Mouse (Mus musculus): Measurements from ENCODE around the gene Gm3336.

Gm3336 gene

DNA sequence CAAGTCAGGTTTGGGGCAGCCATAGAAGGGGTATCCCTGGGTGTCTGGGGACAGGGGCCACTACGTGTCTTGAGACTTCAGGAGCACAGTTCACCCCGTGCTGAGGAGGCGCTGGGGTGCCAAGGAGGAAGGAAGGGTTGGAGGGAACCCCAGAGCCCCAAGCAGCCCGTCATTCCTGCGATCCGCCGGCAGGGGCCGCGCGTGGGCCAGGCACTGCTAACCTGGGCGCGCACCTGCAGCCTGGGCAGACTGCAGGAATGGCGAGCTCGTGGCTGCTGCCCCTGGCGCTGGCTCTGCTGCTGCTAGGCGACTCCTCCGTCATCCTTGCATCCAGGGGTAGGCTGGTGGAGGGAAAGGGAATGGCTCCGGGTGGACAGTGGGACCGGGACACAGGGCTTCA is at the start of gene Gm3336:
Gene Gm3336, plus strand, starts transcription at position 247 of the 400 bp plus-strand sequence.
- peak; percentile 64 for DNase-seq

GRCm38 (mm10) chr8:70671615-70672324 is 46.6 kb upstream of the Gm3336 start:
- no peak for DNase-seq

- DNase-seq = no peak
Measured at GRCm38 (mm10) chr8:70672325-70673078, 45.8 kb upstream of the Gm3336 start.

DNA sequence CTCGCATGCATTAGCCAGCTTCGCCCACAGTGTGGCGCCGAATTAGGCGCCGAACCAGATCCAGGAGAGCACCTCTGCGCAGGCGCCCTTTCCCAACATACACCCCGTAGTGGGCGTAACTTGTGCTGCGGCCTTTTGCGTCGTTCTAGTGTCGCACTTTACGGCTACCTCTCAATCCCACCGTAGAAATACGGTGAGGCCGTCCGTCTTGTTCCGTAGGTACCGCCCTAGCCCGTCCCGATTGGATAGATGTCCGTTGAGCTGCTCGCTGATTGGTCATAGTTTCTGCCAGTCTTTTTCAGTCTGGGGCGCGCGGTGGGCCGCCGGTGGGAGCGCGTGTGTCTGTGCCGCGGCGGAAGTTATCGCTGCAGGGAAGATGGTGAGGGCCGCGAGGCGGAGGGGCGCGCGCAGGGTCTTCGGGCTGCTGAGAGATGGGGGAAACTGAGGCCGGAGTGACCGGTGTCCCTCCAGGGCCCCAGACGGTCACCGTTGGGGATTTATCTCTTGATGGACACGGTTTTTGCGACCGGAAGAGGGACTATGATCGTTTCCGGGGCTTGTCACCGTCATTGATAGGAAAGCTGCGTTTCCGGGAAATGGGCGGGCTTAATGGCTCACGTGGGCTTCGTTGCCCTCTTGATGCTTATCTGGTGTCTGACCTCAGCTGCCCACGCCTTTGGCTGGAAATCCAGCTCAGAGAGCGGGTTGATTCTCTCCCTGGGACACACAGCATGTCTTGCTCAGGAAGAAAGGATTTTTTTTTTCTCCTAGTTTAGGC is 45.1 kb upstream of the Gm3336 start, which contains the start of gene Lsm4:
Gene Lsm4, plus strand, starts transcription at position 170 of the 778 bp plus-strand sequence.
- peak; percentile 98 for DNase-seq

DNA sequence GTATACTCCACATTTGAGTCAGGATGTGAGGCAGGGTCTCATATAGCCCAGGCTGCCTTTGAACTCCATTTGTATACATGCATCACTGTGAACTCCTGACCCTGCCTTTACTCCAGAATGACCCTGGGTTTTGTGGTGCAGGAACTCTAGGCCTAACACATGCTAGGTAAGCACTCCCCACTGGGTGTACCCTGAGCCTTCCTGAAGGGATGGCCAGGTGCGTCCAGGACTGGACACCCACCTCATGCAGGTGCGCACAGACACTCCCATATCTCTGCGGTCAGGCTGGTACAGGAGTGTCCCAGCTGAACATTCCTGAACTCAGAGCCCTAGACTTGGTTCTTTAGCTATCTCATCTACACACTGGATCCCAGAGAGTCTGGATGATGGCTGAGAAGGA is 44.2 kb upstream of the Gm3336 start:
- no peak for DNase-seq

DNA sequence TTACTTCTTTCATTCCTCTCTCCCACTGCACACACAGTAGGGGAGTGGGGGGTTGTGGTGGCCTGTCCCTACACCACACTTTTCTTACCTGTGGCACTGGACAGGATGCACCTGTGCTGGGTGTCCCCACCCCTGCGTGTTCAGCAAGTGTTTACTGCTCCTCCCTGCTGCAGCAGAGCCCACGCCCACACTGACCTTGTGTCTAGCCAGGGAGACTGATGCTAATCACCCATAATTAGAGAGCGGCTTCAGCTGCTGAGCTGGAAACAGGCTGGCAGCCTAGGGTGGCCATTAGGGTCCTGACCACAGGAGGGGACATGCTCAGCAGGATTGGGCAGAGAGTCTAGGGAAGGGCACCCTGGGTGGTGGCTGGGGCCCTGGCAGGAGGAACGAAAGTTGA is 43.6 kb upstream of the Gm3336 start:
- no peak for DNase-seq

DNA sequence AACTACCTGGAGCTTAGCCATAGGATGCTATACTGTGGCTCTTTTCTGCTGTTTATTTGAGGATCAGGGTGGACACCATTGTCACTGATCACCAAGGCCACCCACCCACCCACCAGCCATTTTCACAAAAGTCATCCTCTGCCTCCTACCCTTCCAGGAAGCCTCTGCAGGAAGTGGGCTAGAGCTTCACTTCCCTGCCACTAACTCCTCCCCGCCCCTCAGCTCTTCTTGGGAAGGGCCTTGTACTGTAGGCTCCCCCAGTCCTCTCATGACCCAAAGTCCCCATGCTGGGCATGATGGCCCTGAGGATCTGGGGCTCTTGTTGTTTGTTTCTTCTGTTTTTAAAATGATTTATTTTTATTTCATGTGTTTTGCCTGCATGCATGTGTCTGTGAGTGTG is 43.0 kb upstream of the Gm3336 start:
- no peak for DNase-seq

- no peak for DNase-seq
Measured at GRCm38 (mm10) chr8:70677451-70678080, 40.8 kb upstream of the Gm3336 start.

- DNase-seq = no peak
Measured at GRCm38 (mm10) chr8:70678679-70679078, 39.7 kb upstream of the Gm3336 start.

- no peak for DNase-seq
Measured at GRCm38 (mm10) chr8:70679404-70679803, 38.9 kb upstream of the Gm3336 start.

GRCm38 (mm10) chr8:70680039-70680438 is 38.3 kb upstream of the Gm3336 start:
- no peak for DNase-seq

DNA sequence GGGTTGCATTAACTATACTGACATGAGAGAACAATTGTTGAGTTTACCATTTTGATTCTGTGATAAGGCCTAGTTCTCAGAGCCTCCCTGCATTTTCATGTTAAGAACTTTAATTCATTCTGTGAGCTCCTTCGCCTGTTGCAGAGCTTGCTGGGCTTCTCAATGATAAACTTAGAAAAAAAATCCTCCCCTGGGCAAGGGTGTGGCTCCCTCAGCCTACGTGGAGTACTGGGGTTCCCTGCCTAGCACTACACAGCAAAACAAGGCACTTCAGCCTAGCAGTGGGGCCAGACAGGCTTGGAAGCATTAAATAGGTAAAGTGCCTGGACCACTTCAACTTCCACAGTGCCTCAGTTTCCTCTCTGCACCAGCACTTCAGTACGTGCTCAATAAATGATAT is 36.9 kb upstream of the Gm3336 start:
- no peak for DNase-seq

GRCm38 (mm10) chr8:70682193-70682592 is 36.1 kb upstream of the Gm3336 start:
- DNase-seq = peak; percentile 84

DNA sequence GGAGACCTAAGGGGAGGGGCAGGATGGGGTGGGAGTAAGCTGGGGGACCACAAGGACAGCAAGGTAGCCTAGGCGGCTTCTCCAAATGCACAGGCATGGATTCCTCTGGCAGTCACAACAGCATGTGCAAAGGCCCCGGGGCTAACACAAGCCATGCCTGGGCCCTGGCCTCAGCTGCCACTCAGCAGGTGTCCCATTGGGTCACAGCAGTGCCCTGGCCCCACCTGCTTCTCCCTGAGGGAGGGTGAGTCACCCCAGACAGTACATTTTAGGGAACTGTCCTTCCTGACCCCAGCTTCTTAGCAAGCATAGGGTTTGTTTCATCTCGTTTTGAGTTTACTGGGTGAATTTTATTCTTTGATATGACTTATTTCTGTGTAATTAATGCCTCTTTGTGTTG is 35.7 kb upstream of the Gm3336 start:
- DNase-seq = no peak

DNA sequence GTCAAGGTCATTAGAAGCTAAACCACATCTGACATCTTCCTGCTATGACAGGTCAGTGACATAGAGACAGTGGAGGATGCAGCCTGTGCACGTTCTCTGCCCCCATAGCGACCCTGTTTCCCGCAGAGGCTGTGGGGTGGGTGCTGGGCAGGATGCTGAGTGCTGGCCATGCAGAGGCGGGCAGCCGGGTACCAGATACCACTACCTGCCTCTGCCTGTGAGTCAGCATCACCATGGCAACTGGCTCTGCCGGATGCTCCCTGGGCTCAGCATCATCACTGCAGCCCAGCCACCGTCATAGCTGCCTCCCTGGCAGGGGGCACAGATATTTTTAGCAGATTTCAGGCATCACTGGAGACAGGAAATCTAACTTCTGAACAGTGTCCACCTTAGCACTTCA is 34.1 kb upstream of the Gm3336 start:
- peak; percentile 95 for DNase-seq

GRCm38 (mm10) chr8:70687576-70687975 is 30.8 kb upstream of the Gm3336 start:
- DNase-seq = no peak

DNA sequence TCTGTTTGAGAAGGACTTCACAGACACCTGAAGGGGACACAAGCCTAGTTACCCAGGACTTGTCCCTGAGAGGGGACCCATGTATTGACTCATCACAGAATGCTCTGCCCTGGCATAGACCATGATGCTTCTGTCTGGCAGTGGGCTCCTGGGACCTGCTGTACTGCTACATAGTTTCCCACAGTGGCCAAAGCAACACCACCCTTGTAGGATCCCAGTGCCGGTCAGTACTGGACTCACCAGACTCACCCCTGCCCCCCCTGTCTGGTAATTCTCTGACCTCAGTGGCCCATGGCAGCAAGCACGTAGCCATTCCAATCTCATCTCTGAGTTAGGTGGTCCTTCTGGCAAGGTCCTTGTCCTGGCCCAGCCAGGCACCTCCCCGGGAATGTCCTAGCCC is 30.2 kb upstream of the Gm3336 start:
- no peak for DNase-seq

GRCm38 (mm10) chr8:70689892-70690390 is 28.4 kb upstream of the Gm3336 start:
- DNase-seq = no peak

DNA sequence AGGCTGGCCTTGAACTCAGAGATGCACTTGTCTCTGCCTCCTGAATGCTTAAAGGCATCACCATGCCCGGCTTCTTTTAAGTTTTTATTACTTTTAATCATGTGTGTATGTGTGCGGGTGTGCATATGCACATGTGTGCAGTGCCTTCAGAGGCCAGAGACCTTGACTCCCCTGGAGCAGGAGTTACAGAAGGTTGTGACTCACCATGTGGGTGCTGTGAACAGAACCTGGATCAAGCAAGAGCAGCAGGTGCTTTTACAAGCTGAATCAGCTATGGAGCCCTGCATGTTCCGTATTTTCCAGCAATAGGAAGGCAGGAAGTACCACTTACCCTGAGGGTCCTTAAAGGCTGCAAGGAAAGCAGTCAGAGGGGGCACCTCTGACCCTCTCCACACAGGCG is 27.1 kb upstream of the Gm3336 start:
- no peak for DNase-seq

GRCm38 (mm10) chr8:70691727-70692231 is 26.6 kb upstream of the Gm3336 start:
- no peak for DNase-seq

GRCm38 (mm10) chr8:70693636-70694035 is 24.7 kb upstream of the Gm3336 start:
- no peak for DNase-seq

- DNase-seq = no peak
Measured at GRCm38 (mm10) chr8:70695318-70696018, 22.9 kb upstream of the Gm3336 start.

All from right cerebral cortex, adult 18-20 months (tissue).